Mouse (Mus musculus): ENCODE measurements around the gene Hes6. TPM values are rescaled to one million over a fixed set of nuclear protein-coding genes. Genes with fewer than 3 reads are reported as not detected.

Gene Hes6
- polyA plus RNA-seq (2012; rRNA removed): 5.1 and 5.6 TPM in 2 replicates

DNA sequence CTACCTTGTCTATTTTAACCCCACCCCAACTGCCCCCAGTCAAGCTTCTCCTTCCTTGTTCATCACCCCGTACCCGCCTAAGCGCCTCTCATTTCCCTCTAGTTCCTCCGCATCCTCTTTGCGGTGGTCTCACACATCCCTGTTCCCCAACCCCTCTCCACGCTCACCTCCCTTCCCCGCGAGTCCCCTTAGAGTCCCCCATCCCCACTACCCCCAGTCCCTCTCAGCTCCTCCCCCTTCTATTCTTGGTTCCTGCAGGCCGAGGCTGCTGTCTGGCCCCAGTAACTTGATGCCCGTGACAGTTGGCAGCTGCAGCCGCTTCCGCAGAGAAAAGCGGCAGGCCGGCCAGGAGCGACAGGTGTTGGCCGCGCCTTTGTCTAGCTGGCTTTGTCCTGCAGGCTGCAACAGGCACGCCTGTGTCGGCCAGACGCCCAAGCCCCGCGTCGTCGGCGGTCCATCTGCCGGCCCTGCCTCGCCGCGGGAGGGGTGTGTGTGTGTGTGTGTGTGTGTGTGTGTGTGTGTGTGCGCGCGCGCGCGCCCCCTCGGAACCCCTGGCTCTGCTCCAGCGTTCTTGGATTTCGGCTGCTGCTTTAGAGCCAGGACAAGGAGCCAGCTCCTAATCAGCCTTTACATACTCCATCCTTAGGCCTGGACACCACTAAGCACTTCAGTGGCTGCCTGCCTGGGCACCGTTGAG, at the start of gene Hes6:
Hes6 (minus strand) TSS at position 141 of the 697 bp plus-strand sequence.
- H3K27me3 ChIP-seq (ENCODE audit: control insufficient read depth, insufficient read depth, low read length): no peaks in the 10 kb centered on the region
- H3K36me3 ChIP-seq (ENCODE audit: control insufficient read depth, insufficient read depth, low read length): no peaks in the 10 kb centered on the region; the same call in 1 of the 2 replicates
- H3K4me3 ChIP-seq (ENCODE audit: control insufficient read depth, low read depth, low read length): peak within 1 kb of the TSS; percentile 84
- peaks cover 23% of the 10 kb centered on the region for H3K4me1 ChIP-seq (ENCODE audit: control insufficient read depth, insufficient read depth, low read length)
- H3K27ac ChIP-seq (ENCODE audit: control insufficient read depth, insufficient read depth, low read depth, low read length): 0 out of 2 replicates have a peak within 1 kb of the TSS, but pooled peaks have one; percentile 8
- TF ChIP-seq POLR2A (IDR thresholded peaks at IDR 0.05; ENCODE audit: control insufficient read depth, low read depth, low read length) (no peak), CTCF (IDR thresholded peaks at IDR 0.05; ENCODE audit: control insufficient read depth, insufficient read depth, insufficient replicate concordance, low read depth, low read length) (no peak)

DNA sequence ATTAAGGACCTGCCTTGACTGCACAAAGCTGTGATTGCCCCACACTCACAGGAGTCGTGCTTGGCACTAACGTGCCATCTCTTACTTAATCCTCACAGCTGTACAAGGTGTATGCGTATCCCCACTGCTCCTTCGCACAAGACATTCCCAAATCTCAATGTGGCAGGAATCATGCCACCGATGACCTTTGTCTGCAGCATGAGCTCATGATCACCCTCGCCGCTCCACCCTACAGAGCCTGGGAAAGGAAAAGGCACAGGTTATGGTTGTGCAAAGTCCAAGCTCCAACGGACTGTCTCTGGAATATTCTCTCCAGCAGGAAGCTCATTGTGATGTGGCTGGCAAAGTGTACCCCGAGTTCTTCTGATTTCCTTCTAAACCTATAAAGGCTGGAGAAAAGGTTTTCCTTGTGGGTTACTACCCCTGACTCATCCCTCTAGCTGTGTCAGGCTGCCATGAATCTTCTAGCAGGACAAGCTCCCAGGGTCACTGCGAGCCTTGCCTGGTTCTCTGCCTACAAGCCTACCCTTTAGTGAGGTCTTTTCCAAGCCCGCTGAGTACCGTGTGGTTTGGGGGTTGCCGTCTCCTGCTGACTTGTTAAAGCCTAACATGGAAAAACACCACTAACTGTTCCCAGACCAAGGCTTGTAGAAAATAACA, 49.6 kb upstream of the Hes6 start:
- no peaks in the 10 kb centered on the region for H3K36me3 ChIP-seq (ENCODE audit: control insufficient read depth, insufficient read depth, low read length)
- H3K27ac ChIP-seq (ENCODE audit: control insufficient read depth, insufficient read depth, low read depth, low read length): no peak overlapping the region
- H3K4me3 ChIP-seq (ENCODE audit: control insufficient read depth, low read depth, low read length): no peak overlapping the region
- peaks cover 6% of the 10 kb centered on the region for H3K4me1 ChIP-seq (ENCODE audit: control insufficient read depth, insufficient read depth, low read length)
- no peaks in the 10 kb centered on the region for H3K27me3 ChIP-seq (ENCODE audit: control insufficient read depth, insufficient read depth, low read length)
- TF ChIP-seq CTCF (IDR thresholded peaks at IDR 0.05; ENCODE audit: control insufficient read depth, insufficient read depth, insufficient replicate concordance, low read depth, low read length) (no peak), POLR2A (IDR thresholded peaks at IDR 0.05; ENCODE audit: control insufficient read depth, low read depth, low read length) (no peak)

DNA sequence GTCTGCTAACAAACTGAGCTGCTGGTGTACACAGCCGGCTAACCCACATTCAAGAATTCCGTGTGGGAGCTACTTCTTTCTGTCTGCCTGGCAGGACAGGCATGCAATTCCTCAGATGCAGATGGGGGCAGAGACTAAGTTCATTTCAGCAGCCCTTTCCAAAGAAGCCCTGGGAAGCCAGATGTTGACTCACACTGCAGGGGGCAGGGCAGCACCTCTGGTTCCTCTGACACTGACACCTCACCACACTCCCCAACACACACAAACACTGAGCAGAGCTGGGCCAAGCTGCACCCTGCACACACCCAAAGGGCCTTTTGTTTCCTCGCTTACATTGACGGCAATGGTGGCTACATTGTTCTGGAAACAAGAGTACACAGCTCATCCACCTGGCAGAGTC, 46.7 kb upstream of the Hes6 start:
- Histone ChIP-seq H3K4me1 (ENCODE audit: control insufficient read depth, insufficient read depth, low read length) (peaks cover 8% of the 10 kb centered on the region), H3K4me3 (ENCODE audit: control insufficient read depth, low read depth, low read length) (no peak overlapping the region)
- TF ChIP-seq POLR2A (IDR thresholded peaks at IDR 0.05; ENCODE audit: control insufficient read depth, low read depth, low read length) (no peak), CTCF (IDR thresholded peaks at IDR 0.05; ENCODE audit: control insufficient read depth, insufficient read depth, insufficient replicate concordance, low read depth, low read length) (no peak)

DNA sequence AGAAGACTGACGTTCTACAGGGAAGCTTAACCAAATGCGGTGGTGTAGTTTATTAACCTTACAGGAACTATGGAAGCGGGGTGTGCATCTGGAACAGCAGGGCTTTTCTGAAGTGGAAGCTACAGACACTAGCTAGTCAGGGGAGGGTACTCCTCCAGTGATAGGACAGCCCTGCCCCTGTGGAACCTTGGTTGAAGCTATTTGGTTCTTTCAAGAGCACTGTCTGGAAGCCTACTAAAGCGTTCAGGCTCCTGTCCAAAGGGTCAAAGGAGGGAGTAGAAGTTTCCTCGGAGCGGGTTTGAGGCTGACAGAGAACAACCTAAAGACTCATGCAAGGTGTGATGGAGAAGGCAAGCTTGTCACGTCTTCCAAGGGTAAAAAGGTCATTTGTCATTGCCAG, 46.2 kb upstream of the Hes6 start:
- H3K4me1 ChIP-seq (ENCODE audit: control insufficient read depth, insufficient read depth, low read length): peaks cover 8% of the 10 kb centered on the region
- H3K27me3 ChIP-seq (ENCODE audit: control insufficient read depth, insufficient read depth, low read length): no peaks in the 10 kb centered on the region
- H3K4me3 ChIP-seq (ENCODE audit: control insufficient read depth, low read depth, low read length): no peak overlapping the region
- no peak for TF ChIP-seq POLR2A (IDR thresholded peaks at IDR 0.05; ENCODE audit: control insufficient read depth, low read depth, low read length)
- no peaks in the 10 kb centered on the region for H3K36me3 ChIP-seq (ENCODE audit: control insufficient read depth, insufficient read depth, low read length)
- H3K27ac ChIP-seq (ENCODE audit: control insufficient read depth, insufficient read depth, low read depth, low read length): no peak overlapping the region

More for the DNA sequence above, 46.7 kb upstream of the Hes6 start:
- H3K27me3 ChIP-seq (ENCODE audit: control insufficient read depth, insufficient read depth, low read length): no peaks in the 10 kb centered on the region
- no peaks in the 10 kb centered on the region for H3K36me3 ChIP-seq (ENCODE audit: control insufficient read depth, insufficient read depth, low read length)
- no peak overlapping the region for H3K27ac ChIP-seq (ENCODE audit: control insufficient read depth, insufficient read depth, low read depth, low read length)

DNA sequence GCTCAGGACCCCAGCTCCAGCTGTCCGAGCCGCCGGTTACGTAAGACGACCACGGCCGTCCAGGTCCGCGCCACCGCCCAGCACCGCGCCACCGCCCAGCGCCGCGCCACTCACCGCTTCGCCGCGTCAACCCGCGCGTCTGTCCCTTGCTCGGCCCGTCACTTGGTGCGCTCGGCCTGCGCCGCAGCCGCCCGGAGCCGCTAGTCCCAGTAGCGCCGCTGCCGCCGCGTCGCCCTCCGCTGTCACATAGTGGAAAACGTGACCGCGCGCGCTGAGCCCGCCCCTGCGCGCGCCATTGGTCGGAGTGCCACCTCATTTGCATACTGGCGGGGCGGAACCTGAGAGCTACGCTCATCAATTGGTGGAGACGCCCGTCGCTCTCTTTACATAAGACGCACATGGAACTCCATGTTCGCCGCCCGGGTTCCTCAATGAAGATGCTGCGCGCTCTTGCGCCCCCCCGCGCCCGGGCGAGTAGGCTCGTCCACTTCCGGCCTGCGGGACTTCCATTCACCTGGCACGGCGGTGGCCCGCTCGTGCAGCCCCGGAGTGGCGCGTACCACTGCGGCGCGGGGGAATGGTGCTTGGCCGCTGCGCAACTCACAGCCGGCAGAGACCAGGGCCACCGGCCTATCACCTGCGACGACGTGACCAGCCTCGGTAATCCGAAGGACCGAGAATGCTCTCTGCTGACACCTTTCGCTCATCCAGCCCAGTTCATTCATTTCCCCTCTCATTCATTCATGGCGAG, 45.4 kb upstream of the Hes6 start, which contains the start of gene Per2:
Per2 (minus strand) TSS at position 266 of the 751 bp plus-strand sequence.
- TF ChIP-seq CTCF (IDR thresholded peaks at IDR 0.05; ENCODE audit: control insufficient read depth, insufficient read depth, insufficient replicate concordance, low read depth, low read length) (peak; percentile 7; the same call in 1 of the 2 replicates), POLR2A (IDR thresholded peaks at IDR 0.05; ENCODE audit: control insufficient read depth, low read depth, low read length) (peak; percentile 62)
- peak within 1 kb of the TSS; percentile 64 for H3K27ac ChIP-seq (ENCODE audit: control insufficient read depth, insufficient read depth, low read depth, low read length)
- H3K36me3 ChIP-seq (ENCODE audit: control insufficient read depth, insufficient read depth, low read length): no peaks in the 10 kb centered on the region
- peaks cover 8% of the 10 kb centered on the region for H3K4me1 ChIP-seq (ENCODE audit: control insufficient read depth, insufficient read depth, low read length)
- H3K4me3 ChIP-seq (ENCODE audit: control insufficient read depth, low read depth, low read length): peak within 1 kb of the TSS; percentile 89
- no peaks in the 10 kb centered on the region for H3K27me3 ChIP-seq (ENCODE audit: control insufficient read depth, insufficient read depth, low read length)

DNA sequence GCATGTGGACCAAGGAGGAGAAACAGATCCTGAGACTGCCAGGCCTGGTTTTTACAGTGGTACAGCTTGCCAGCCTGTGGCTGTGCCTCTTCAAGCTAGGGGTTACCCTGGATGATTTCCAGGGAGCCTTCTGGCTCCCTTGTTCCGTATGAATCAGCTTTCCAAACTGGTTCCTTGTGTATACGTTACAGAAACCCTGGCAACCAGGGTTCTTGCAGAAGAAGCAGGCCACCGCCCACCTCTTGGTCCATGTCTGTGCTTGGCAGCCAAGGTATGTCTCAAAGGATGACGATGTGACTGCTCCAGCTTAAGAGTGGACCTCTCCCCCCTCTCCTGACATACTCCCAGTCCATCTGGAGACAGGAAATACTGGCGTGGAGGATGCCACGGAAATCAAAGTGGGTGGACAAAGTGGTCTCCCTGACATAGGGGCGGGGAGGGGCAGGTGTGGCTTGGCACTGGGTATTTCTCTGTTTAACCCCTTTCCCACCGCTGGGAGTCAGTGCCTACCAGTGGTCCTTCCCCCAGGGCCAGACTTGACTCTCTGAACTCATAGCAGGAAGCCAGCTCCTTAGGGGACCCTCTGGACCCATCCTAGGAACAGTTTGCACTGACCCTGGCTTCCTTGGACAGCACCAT, 44.5 kb upstream of the Hes6 start:
- Histone ChIP-seq H3K4me1 (ENCODE audit: control insufficient read depth, insufficient read depth, low read length) (peaks cover 8% of the 10 kb centered on the region), H3K4me3 (ENCODE audit: control insufficient read depth, low read depth, low read length) (peak overlapping the region; percentile 89), H3K27ac (ENCODE audit: control insufficient read depth, insufficient read depth, low read depth, low read length) (peak overlapping the region; percentile 64), H3K36me3 (ENCODE audit: control insufficient read depth, insufficient read depth, low read length) (no peaks in the 10 kb centered on the region), H3K27me3 (ENCODE audit: control insufficient read depth, insufficient read depth, low read length) (no peaks in the 10 kb centered on the region)
- TF ChIP-seq CTCF (IDR thresholded peaks at IDR 0.05; ENCODE audit: control insufficient read depth, insufficient read depth, insufficient replicate concordance, low read depth, low read length) (no peak), POLR2A (IDR thresholded peaks at IDR 0.05; ENCODE audit: control insufficient read depth, low read depth, low read length) (no peak)
